Mouse (Mus musculus) layer of hippocampus, adult 2 months (tissue): ENCODE results near the gene Rex1bd. TPM values are rescaled to one million over a fixed set of nuclear protein-coding genes. Genes with fewer than 3 reads are reported as not detected.

Source experiments
- DNase-seq, 2 experiments: peaks; one replicate each; pipeline ENCODE4 v3.0.0; 2022; ENCODE audit warnings: low spot score in 2 of 2
- H3K27ac ChIP-seq: fragments of 200-600 bp; 2 replicates; pipeline ENCODE4 v1.8.1; 2022
- H3K4me3 ChIP-seq: fragments of 200-600 bp; 2 replicates; pipeline ENCODE4 v1.8.1; 2022; ENCODE audit warnings: mild to moderate bottlenecking
- CTCF ChIP-seq: fragments of 200-600 bp; conservative IDR thresholded peaks from 2 replicates; pipeline ENCODE4 v1.8.1; 2022; ENCODE audit warnings: antibody characterized with exemption, mild to moderate bottlenecking, moderate library complexity
- total RNA-seq, 2 experiments: library from RNA; stranded (reverse); gene quantifications; 2 replicates each; pipeline ENCODE4 v1.2.3; 2021

Gene Rex1bd
- total RNA-seq, 2 experiments from 2014 or later = 93.9 to 98.1 TPM

GRCm38 (mm10) chr8:70492664-70493640, 13.6 kb downstream of the Rex1bd start, which contains the start of gene Crlf1:
Crlf1 (plus strand) TSS chr8:70493158.
- TF ChIP-seq CTCF = no peak
- Histone ChIP-seq H3K4me3 (peak within 1 kb of the TSS; percentile 55), H3K27ac (peak within 1 kb of the TSS; percentile 89)
- no peak for DNase-seq

- no peak for TF ChIP-seq CTCF
- DNase-seq = no peak
- H3K4me3 ChIP-seq = no peak overlapping the region
- no peak overlapping the region for H3K27ac ChIP-seq
These were observed 15.6 kb downstream of the Rex1bd start for GRCm38 (mm10) chr8:70490880-70491495.

GRCm38 (mm10) chr8:70490061-70490879, 16.3 kb downstream of the Rex1bd start:
- H3K4me3 ChIP-seq = no peak overlapping the region
- DNase-seq = no peak
- no peak for TF ChIP-seq CTCF
- H3K27ac ChIP-seq = no peak overlapping the region

GRCm38 (mm10) chr8:70489576-70489975, 17.0 kb downstream of the Rex1bd start:
- Histone ChIP-seq H3K4me3 (peak overlapping the region; percentile 28), H3K27ac (no peak overlapping the region)
- no peak for DNase-seq
- no peak for TF ChIP-seq CTCF

GRCm38 (mm10) chr8:70488931-70489470, 17.6 kb downstream of the Rex1bd start:
- H3K4me3 ChIP-seq = peak overlapping the region; percentile 28
- TF ChIP-seq CTCF = no peak
- no peak for DNase-seq
- H3K27ac ChIP-seq = no peak overlapping the region

- TF ChIP-seq CTCF = no peak
- H3K4me3 ChIP-seq = peak overlapping the region; percentile 43
- DNase-seq = no peak
- peak overlapping the region; percentile 28 for H3K27ac ChIP-seq
These were observed 18.4 kb downstream of the Rex1bd start for GRCm38 (mm10) chr8:70487993-70488796.

GRCm38 (mm10) chr8:70486941-70487520, 19.5 kb downstream of the Rex1bd start, which contains the start of gene Tmem59l:
Tmem59l (minus strand) TSS chr8:70487358.
- peak; percentile 51 to 60 for DNase-seq
- Histone ChIP-seq H3K27ac (peak within 1 kb of the TSS; percentile 97), H3K4me3 (peak within 1 kb of the TSS; percentile 81)
- no peak for TF ChIP-seq CTCF

GRCm38 (mm10) chr8:70486191-70486681, 20.3 kb downstream of the Rex1bd start:
- DNase-seq = no peak
- TF ChIP-seq CTCF = no peak
- Histone ChIP-seq H3K27ac (peak overlapping the region; percentile 97), H3K4me3 (peak overlapping the region; percentile 81)

- H3K4me3 ChIP-seq = no peak overlapping the region
- DNase-seq = no peak
- TF ChIP-seq CTCF = no peak
- H3K27ac ChIP-seq = peak overlapping the region; percentile 91; the same call in 1 of the 2 replicates
These were observed 23.6 kb downstream of the Rex1bd start for GRCm38 (mm10) chr8:70482943-70483342.

- H3K27ac ChIP-seq = peak overlapping the region; percentile 91
- peak; percentile 27; the same call in 1 of the 2 replicates for TF ChIP-seq CTCF
- no peak overlapping the region for H3K4me3 ChIP-seq
- DNase-seq = peak; percentile 72 to 90
These were observed 24.6 kb downstream of the Rex1bd start for GRCm38 (mm10) chr8:70481908-70482307.
